Mouse (Mus musculus) ES-Bruce4 (cell line): ENCODE results near the gene Tespa1.

Experiments used
- CTCF ChIP-seq: IDR thresholded peaks from one replicate; pipeline ENCODE4 v1.8.1; 2011; ENCODE audit warnings: low read depth, low read length
- POLR2A ChIP-seq: IDR thresholded peaks from one replicate; pipeline ENCODE4 v1.8.1; 2011; ENCODE audit warnings: low read length; ENCODE audit not compliant: insufficient read depth

- TF ChIP-seq CTCF (no peak), POLR2A (no peak)
These were observed 21.4 kb downstream of the Tespa1 start for GRCm38 (mm10) chr10:130344056-130344455.
